Mouse (Mus musculus) liver, adult 2 months (tissue): ENCODE measurements around the gene Cmklr1. TPM values are rescaled to one million over a fixed set of nuclear protein-coding genes. Genes with fewer than 3 reads are reported as not detected.

ENCODE experiments used
- DNase-seq: peaks from one replicate; pipeline ENCODE4 v3.0.0-alpha.2; 2011; ENCODE audit warnings: low read depth, low spot score; ENCODE audit errors: extremely low read depth
- H3K27ac ChIP-seq: fragments of 200-500 bp; replicated peaks from 2 replicates; pipeline ENCODE4 v1.5.1; 2012; ENCODE audit warnings: low read depth, mild to moderate bottlenecking, control low read depth, inconsistent platforms, low read length; ENCODE audit not compliant: insufficient read depth
- H3K27me3 ChIP-seq: fragments of 200-500 bp; 2 replicates; pipeline ENCODE4 v1.6.1; 2012; ENCODE audit warnings: mild to moderate bottlenecking, moderate library complexity, low read length, inconsistent platforms; ENCODE audit not compliant: control insufficient read depth, insufficient read depth
- H3K36me3 ChIP-seq: fragments of 200-500 bp; 2 replicates; pipeline ENCODE4 v1.6.1; 2012; ENCODE audit warnings: low read length, inconsistent platforms; ENCODE audit not compliant: control insufficient read depth, insufficient read depth
- H3K4me1 ChIP-seq: fragments of 200-500 bp; 2 replicates; pipeline ENCODE4 v1.6.1; 2011; ENCODE audit warnings: low read length; ENCODE audit not compliant: control insufficient read depth, insufficient read depth
- H3K4me3 ChIP-seq: fragments of 200-500 bp; 2 replicates; pipeline ENCODE4 v1.5.1; 2011; ENCODE audit warnings: low read depth, mild to moderate bottlenecking, control low read depth, low read length, moderate library complexity; ENCODE audit not compliant: insufficient read depth
- H3K79me2 ChIP-seq: fragments of 200-500 bp; 2 replicates; pipeline ENCODE4 v1.6.1; 2012; ENCODE audit warnings: inconsistent platforms, mild to moderate bottlenecking, low read length, moderate library complexity; ENCODE audit not compliant: control insufficient read depth, insufficient read depth
- H3K9ac ChIP-seq: fragments of 200-500 bp; 2 replicates; pipeline ENCODE4 v1.6.1; 2012; ENCODE audit warnings: low read depth, mild to moderate bottlenecking, control low read depth, inconsistent platforms, low read length
- CTCF ChIP-seq: fragments of 200-500 bp; IDR thresholded peaks from 2 replicates; pipeline ENCODE4 v1.5.1; 2011; ENCODE audit warnings: low read depth, low read length, control low read depth
- POLR2A ChIP-seq: fragments of 200-500 bp; IDR thresholded peaks from 2 replicates; pipeline ENCODE4 v1.6.1; 2011; ENCODE audit warnings: low read length, control low read depth; ENCODE audit not compliant: insufficient read depth; ENCODE audit errors: extremely low read depth
- WGBS: fragments of 180-500 bp; shearing (Covaris S2); methylation state at CpG from one replicate; pipeline ENCODE4 v1.1.7; 2018; 5-methylcytosine and 5-hydroxymethylcytosine counted together
- polyA plus RNA-seq: library from polyadenylated mRNA; depleted of rRNA; stranded (reverse); fragments of >200 nt; gene quantifications from 2 replicates; pipeline ENCODE4 v1.2.3, GENCODE M21; 2012
- total RNA-seq: library from RNA; depleted of rRNA; stranded (reverse); fragments of >200 nt; gene quantifications from 2 replicates; pipeline ENCODE4 v1.2.3, GENCODE M21; 2014

Gene Cmklr1
- total and polyA plus RNA-seq, 2 experiments, result 1.8 to 4.6 TPM

DNA sequence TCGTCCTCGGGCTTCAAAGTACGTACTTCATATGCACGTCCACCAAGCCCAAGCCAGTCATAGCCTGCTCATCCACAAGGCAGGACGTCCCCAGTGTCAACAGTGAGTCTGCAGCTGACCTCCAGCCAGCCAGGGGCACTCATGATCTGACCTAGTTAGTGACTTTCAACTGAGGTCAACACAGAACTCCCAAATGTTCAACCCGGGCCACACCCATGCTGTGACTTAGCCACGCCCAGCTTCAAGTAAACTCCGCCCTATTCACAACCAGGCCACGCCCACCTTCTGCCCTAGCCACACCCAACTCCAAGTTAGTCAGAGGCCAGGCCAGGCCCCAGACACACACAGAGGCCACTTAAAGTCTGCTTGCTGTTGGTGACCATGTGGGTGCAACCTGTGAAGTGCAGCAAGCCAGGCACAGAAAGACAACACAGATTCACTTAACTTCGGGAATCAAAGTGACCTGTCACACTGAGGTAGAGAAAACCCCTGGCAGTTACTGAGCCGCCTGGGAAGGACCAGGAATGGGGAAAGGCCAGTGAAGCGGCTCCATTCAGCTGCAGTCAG, 14.5 kb upstream of the Cmklr1 start:
- Histone ChIP-seq H3K27me3 (no peaks in the 10 kb centered on the region), H3K4me3 (no peak overlapping the region), H3K27ac (no peak overlapping the region), H3K4me1 (no peaks in the 10 kb centered on the region), H3K36me3 (no peaks in the 10 kb centered on the region), H3K9ac (no peak overlapping the region), H3K79me2 (no peaks in the 10 kb centered on the region)
- no peak for DNase-seq
- WGBS, result 70% methylated on average over 12 of the region's 12 CpGs
- TF ChIP-seq CTCF (no peak), POLR2A (no peak)

DNA sequence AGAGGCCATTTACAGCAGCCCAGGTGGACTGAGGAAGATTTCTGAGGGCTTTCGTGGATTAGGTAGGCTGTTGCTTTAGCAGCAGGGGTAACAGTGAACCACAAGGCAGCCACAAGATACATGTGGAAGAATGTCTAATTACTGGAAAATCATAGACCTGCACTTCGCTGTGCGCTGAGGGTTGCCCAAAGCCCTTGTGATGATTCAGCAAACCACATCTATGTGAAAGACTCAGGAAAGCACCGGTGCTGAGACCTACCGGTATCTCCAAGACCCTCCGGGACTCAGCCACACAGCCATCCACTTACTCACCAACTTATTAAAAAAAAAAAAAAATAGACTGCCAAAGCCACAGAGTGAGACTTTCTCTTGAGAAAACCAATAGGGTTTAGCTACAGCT, 13.9 kb upstream of the Cmklr1 start:
- no peaks in the 10 kb centered on the region for H3K4me1 ChIP-seq
- no peak overlapping the region for H3K4me3 ChIP-seq
- DNase-seq, result no peak
- H3K27me3 ChIP-seq, result no peaks in the 10 kb centered on the region
- TF ChIP-seq CTCF, result no peak
- H3K27ac ChIP-seq, result no peak overlapping the region
- H3K36me3 ChIP-seq, result no peaks in the 10 kb centered on the region
- H3K9ac ChIP-seq, result no peak overlapping the region
- 91% methylated on average over 6 of the region's 6 CpGs for WGBS
- H3K79me2 ChIP-seq, result no peaks in the 10 kb centered on the region

DNA sequence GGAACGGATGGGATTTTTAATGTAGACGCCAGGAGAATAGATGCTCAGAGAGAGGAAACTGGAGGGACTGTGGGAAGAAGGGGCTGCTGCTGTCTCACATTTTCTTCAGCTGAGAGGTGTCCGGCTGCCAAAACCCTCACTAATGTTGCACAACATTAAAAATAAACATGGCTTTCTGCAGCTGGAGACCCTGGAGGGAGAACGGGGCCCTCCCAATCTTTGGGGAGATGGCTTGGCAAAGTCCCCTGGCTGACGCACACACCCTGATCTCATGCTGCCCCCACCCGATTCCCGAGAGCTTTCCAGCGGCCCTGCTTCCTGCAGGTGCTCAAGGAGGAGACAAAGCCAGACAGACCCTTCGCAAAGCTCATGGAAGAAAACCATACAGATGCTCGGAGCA, 10.6 kb upstream of the Cmklr1 start:
- DNase-seq, result no peak
- Histone ChIP-seq H3K27me3 (no peaks in the 10 kb centered on the region), H3K4me1 (no peaks in the 10 kb centered on the region), H3K27ac (no peak overlapping the region), H3K36me3 (no peaks in the 10 kb centered on the region), H3K4me3 (no peak overlapping the region), H3K9ac (no peak overlapping the region), H3K79me2 (no peaks in the 10 kb centered on the region)
- no peak for TF ChIP-seq POLR2A
- 72% methylated on average over 10 of the region's 10 CpGs for WGBS

DNA sequence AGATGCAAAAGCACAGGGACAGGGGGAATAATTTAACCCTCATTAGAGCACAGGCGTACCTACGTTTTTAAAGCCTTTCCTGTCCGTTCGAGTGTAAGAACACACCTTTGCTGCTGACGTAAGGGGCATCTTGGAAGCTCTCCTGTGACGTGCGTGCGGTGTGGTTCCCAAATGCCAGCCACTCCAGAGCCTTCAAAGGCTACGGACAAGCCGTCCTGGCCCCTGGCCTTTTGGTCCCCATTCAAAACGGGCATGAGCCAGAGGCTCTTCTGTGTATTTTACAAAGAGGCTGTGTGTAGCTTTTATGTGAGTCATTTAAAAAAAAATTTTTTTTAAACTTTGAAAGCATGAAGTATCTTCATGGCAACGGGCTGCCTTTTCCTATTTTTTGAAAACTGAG, 4.6 kb upstream of the Cmklr1 start:
- H3K27me3 ChIP-seq, result no peaks in the 10 kb centered on the region
- H3K9ac ChIP-seq, result no peak overlapping the region
- no peaks in the 10 kb centered on the region for H3K4me1 ChIP-seq
- H3K4me3 ChIP-seq, result no peak overlapping the region
- H3K27ac ChIP-seq, result no peak overlapping the region
- 88% methylated on average over 12 of the region's 12 CpGs for WGBS
- TF ChIP-seq POLR2A, result no peak
- no peak for TF ChIP-seq CTCF
- no peaks in the 10 kb centered on the region for H3K79me2 ChIP-seq
- no peaks in the 10 kb centered on the region for H3K36me3 ChIP-seq
- DNase-seq, result no peak

DNA sequence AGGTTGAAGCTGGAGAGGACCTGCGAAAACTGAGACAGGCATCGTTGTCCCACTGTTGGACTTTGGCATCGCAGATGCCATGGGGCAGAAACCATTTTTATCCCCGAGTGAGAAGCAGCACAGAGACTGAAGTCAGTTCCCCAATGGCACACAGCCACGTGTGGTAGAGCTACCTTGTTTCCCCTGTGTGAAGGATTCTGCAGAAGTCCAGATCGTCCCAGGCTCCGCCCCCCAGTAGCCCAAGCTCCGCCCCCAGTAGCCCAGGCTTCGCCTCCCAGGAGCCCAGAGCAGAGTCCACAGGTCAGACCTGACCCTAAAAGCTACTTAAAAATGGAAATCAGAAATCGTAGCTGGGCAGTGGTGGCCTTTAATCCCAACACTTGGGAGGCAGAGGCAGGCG, 4.0 kb upstream of the Cmklr1 start:
- no peak overlapping the region for H3K27ac ChIP-seq
- 61% methylated on average over 11 of the region's 11 CpGs for WGBS
- H3K36me3 ChIP-seq, result no peaks in the 10 kb centered on the region
- DNase-seq, result no peak
- H3K27me3 ChIP-seq, result no peaks in the 10 kb centered on the region
- no peak for TF ChIP-seq POLR2A
- no peak for TF ChIP-seq CTCF
- H3K9ac ChIP-seq, result no peak overlapping the region
- H3K4me1 ChIP-seq, result no peaks in the 10 kb centered on the region
- H3K4me3 ChIP-seq, result no peak overlapping the region
- H3K79me2 ChIP-seq, result no peaks in the 10 kb centered on the region

DNA sequence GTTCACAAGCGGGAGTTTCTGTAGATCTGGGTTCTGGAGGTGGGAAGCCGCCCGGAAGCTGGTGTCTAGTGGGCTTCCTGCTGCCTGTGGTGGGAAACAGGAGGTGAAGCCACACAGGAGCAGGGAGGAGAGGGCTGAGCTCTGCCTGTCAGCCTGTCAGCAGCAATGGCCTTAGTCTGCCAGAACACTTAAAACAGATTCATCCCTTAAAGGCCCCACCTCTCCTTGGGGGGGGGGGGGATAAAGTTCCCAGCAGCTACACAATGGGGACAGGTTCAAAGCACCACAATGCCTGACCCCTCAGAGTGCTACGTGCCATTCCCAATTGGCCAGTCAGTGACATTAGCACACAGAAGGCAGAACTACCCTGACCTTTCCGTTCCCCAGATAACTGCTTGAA, 2.0 kb upstream of the Cmklr1 start:
- DNase-seq, result no peak
- 21% methylated on average over 5 of the region's 5 CpGs for WGBS

More for the DNA sequence above, 2.0 kb upstream of the Cmklr1 start:
- no peaks in the 10 kb centered on the region for H3K79me2 ChIP-seq
- no peaks in the 10 kb centered on the region for H3K27me3 ChIP-seq
- H3K4me1 ChIP-seq, result no peaks in the 10 kb centered on the region
- H3K4me3 ChIP-seq, result no peak overlapping the region
- H3K27ac ChIP-seq, result no peak overlapping the region
- H3K9ac ChIP-seq, result no peak overlapping the region
- H3K36me3 ChIP-seq, result no peaks in the 10 kb centered on the region
- TF ChIP-seq POLR2A (no peak), CTCF (no peak)
